Mouse (Mus musculus): ENCODE results near the gene Gm49387.
A peak's percentile ranks its signal among the peaks of the same experiment; 100 is the strongest.

Gm49387 gene

DNA sequence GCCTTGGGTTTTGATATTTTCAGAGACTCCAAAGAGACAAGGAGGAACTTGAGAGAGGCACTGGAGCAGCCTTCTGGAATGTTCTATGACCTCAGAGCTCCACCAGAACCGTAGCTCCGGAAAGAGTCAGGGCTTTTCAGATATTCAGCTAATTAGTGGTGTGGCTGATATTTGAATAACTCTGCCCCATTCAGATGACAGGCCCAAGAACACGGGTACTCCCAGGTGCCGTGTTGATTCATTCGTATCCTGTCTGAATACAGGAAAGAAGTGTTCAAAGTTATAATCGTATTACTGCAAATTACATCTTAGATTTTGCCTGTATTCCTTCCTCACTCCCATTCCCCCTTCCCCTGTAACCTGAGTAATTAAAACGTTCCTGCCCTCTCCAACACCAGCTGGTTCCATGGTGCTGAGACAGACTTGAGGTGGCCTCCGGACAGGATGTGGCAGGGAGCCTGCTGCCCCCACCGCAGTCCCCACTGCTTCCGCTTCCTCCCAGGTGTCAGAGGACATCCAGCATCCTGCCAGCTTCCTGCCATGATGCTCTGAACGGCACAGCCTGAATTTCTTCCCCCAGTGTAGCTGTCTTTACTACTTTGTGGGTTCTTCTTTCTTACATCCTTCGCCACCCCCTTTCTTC, 109.1 kb downstream of the Gm49387 start:
- no peak for DNase-seq (ENCODE audit: low read depth, low spot score)

DNA sequence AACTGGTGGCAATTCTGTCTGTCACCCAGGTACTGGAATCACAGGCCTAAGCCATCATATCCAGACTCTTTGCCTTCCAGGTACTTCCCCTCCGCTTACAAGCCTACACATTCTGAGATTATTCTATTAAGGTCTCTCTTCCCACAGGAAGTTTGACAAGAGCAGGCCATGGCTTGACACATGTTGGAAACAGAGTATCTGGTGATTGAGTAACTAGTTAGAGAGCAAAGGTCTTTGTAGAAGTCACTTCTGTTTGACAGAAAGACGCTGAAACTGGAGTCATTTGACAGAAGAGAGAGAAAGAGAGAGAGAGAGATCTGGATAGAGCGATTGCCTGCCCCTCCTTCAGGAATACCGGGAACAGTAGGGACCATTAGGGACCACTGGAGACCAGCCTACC, 109.8 kb downstream of the Gm49387 start:
- no peak for DNase-seq (ENCODE audit: low read depth, low spot score)

DNA sequence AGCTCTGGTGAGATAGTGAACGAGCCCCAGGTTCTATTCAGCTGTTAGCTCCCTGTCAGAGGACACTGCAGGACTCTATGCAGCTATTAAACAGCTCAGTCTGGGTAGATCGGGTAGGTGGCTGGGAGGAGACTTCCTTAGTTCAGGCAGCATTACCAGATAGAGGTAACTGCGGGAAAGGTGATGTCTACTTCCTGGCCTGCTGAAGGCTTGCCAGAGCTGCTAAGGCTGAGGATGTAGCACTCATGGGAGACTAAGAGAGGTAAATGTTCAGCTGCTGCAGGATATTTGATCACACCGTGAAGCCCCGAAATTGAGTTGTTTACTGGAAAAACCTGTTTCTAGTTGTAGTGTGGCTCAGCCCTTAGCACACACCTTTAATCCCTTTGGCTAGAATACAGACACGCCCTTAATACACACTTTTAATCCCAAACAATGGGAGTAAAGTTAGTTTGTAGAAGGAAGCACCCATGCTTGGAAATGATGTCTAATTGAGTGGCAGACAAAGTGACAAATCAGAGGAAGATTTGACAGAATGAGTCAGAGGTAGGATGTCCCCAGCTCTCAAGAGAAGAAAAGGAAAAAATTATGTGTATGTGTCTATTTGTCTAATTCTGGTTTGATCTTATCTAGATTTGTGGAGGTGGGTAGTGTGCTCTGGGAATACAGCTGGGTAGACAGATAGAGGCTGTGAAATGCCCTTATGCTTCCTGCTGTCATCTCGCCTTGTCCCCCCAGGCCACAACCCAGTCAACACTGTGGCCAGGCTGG, 115.5 kb downstream of the Gm49387 start:
- DNase-seq (ENCODE audit: low read depth, low spot score), result peak; percentile 18

DNA sequence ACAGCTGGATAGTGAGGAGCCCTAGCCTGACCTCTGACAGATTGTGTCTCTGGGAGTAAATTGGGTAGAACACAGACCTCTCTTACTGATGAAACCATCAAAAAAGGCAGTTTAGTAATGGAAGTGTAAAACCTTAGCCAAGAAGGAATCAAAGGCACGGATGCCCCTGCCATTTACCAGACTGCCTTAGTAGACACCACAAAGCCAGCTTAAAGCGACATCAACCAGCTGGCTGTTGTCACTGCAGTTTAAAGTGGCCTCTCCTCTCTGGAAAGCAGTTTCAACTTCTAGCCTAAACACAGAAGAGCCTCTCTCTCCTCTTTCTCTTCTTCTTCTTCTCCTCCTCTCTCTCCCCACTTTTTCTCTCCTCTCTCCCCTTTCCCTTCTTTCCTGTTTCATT, 119.4 kb downstream of the Gm49387 start:
- no peak for DNase-seq (ENCODE audit: low read depth, low spot score)

DNA sequence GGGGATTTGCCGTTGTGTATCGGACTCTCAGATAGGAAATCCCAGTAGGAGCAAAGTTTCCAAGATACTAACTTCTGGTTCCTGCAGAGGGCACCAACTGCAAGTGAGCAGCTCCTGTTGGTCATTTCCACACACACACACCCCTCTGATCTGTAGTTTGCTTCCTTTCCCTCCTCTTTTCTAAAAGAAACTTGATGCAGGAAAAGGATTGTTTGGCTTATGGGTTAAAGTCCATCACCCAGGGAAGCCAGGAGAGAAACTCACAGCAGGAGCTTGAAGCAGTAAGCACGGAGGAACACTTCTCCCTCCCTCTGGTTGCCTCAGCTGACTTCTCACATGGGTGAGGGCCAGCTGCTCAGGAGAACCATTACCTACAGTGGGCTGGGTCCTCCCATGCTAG, 121.5 kb downstream of the Gm49387 start:
- peak; percentile 52 for DNase-seq (ENCODE audit: low read depth, low spot score)

DNA sequence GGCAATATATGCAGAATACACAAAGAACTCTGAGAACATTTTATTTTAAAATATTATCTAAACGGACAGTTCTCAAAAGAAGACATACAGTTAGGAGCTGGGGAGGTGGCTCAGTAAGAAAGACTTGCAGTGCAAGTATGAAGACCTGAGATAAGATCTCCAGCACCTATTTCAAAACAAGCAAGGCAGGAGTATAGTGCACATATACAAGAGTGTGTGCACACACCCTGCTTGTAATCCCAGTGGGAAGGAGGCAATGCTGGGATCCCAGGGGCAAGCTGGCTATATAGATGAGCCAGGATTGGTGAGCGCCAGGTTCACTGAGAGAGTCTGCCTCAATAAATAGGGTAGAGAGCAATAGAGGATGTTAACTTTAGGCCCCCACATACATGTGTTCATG, 124.8 kb downstream of the Gm49387 start:
- no peak for DNase-seq (ENCODE audit: low read depth, low spot score)

DNA sequence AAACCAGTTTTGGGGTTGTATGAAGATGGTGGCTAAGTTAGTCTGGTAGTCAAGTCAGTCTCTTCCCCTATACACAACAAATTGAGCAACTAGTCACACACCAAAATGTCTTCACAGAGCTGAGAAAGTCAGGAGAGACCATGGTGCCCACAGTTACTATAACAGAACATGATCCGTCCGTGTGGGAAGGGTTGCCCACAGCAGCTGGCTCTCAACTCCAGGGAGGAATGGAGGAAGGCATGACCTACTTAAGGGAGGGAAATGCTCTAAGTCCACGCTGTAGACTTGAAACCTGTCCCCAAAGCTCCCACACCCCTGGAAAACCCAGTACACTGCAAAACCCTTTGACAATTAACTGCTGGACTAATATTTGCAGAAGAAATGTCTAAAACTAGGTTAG, 130.4 kb downstream of the Gm49387 start:
- DNase-seq (ENCODE audit: low read depth, low spot score), result no peak

DNA sequence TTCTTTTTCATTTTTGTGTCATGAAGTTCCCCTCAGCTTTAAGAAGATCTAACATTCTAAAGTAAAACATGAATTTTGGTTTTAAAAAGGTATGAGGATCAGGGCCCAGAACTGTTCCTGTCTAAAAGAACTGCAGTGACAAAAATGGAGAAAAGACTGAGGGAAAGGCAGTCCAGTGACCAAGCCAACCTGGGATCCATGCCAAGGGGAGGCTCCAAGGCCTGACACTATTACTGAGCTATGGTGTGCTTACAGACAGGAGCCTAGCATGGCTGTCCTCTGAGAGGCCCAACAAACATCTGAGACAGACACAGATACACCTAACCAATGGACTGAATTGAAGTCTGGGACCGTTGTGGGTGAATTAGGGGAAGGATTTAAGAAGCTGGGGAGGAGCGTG, 130.8 kb downstream of the Gm49387 start:
- peak; percentile 77 for DNase-seq (ENCODE audit: low read depth, low spot score)

DNA sequence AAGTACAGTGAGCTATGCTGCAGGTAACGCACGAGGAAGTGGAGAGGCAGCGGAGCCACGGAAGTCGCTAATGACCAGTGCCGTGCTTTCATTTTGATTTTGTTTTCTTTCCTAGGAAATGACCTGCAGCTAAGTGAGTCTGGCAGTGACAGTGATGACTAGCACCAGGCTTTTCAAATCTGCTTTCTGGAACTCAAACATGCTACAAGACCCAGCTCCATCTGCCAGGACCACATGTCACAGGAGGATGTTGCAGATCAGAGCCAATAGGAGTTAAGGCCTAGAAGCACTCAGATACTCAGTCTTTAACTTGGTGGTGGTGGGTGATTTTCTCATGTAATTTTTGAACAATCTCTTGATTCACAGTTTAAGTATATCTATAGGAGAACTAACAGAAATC, 134.2 kb downstream of the Gm49387 start:
- DNase-seq (ENCODE audit: low read depth, low spot score), result no peak

DNA sequence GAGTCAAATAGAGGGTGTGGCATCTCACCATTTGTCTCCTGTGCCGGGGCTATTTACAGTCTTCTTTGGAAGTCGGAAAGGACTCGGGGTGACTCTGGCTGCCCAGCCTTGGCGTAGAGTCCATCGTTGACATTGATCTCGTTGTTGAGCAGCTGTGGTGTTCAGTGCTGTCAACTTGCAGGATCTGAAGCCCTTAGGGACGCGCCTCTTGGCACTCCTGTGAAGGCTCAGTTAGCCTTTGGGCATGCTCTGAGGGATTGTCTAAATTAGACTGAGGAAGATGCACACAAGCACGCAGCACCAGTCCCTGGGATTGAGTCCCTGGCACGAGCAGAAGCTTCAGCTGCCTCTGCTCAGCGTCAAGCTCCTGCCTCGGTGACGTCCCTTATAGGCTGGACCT, 137.3 kb downstream of the Gm49387 start:
- DNase-seq (ENCODE audit: low read depth, low spot score), result no peak

Measured in 3T3-L1 (cell line).